Mouse (Mus musculus) kidney, postnatal 10 days (tissue): ENCODE results near the gene Cfap46.

Experiments used
- DNase-seq: peaks from one replicate; pipeline ENCODE4 v3.0.0; 2021; ENCODE audit warnings: mixed read lengths

The Cfap46 gene

GRCm38 (mm10) chr7:139579261-139579905 lies 104.2 kb downstream of the Cfap46 start:
- no peak for DNase-seq

- no peak for DNase-seq
These were observed 107.4 kb downstream of the Cfap46 start for GRCm38 (mm10) chr7:139576064-139576686.

- no peak for DNase-seq
These were observed 111.0 kb downstream of the Cfap46 start for GRCm38 (mm10) chr7:139572665-139573064.

DNA sequence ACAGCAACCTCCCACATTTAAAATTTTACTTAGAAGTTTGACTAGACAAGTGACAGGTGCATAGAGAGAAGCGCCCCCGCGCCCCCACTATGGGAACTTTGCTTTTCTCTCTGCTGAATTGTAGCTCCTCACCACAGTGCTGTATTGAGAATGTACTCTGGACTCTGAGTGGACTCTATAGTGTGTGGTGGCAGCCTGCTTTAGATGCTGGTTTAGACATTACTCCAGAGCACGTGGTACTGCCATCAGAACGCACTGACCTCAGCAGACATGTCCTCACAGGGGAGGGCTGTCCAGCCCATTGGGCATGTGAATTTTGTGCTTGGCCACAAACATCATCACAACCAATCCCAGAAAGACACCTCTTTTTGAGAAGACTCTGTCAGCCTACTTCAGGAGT lies 112.8 kb downstream of the Cfap46 start:
- peak; percentile 24 for DNase-seq

GRCm38 (mm10) chr7:139566533-139566932 lies 117.1 kb downstream of the Cfap46 start:
- DNase-seq, result no peak

GRCm38 (mm10) chr7:139565998-139566397 lies 117.6 kb downstream of the Cfap46 start:
- DNase-seq, result peak; percentile 24

- no peak for DNase-seq
These were observed 119.5 kb downstream of the Cfap46 start for GRCm38 (mm10) chr7:139564161-139564560.

- no peak for DNase-seq
These were observed 120.2 kb downstream of the Cfap46 start for GRCm38 (mm10) chr7:139563425-139563824.

- DNase-seq, result peak; percentile 18
These were observed 124.0 kb downstream of the Cfap46 start for GRCm38 (mm10) chr7:139559659-139560058.

DNA sequence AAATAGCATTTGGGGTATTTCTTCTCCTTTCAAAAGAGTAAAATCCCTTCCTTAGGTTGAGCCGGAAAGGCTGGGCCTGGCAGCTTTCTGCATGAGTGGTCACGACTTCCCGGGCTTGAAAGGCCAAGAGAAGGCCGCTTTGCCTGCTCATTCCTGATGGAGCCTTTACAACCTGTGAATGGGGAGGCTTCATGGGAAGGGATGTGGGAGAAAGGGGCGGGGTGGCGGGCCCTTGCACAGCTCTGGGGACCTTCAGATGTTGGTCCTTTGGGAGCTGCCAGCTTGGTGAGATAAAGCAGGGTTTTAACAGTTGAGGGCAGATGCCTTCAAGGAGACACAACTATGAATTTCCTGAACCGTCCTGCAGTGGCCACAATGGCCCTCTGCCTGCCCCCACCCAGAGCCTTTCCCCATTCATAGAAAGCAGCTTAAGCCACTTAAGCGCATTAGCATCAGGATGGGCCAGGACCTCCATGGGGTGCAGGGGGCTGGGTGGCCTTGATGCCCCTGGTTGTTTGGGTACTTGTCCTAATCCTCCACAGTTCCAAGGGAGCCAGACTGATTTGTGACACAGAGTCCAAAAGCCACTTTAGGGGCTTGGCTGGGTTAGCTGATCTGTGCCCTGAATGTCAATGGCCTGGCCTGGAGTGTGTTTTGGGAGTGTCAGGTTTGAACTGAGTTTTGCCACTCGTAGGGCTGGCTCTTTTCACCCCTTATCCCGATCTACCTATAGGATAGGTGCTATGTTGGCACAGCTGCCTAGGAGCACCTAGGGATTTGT lies 126.7 kb downstream of the Cfap46 start:
- no peak for DNase-seq

DNA sequence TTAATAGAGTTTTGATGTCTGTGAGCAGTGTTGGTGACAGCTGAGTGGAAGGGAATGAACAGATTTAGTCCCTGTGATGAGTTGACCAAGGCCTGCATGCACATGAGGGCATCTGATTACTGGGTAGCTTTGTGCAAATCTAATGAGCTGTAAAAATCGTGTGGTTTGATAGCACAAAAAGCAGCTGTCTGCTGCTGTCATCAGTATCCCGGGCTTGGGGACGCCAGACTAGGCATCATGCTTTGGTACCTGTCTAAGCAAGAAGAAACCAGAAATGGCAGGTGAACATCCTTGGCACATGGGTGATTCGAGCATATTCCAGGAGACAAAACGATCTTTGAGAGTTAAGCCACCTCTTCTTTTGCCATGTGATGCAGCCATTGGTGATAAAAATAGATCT lies 127.3 kb downstream of the Cfap46 start:
- DNase-seq, result no peak

DNA sequence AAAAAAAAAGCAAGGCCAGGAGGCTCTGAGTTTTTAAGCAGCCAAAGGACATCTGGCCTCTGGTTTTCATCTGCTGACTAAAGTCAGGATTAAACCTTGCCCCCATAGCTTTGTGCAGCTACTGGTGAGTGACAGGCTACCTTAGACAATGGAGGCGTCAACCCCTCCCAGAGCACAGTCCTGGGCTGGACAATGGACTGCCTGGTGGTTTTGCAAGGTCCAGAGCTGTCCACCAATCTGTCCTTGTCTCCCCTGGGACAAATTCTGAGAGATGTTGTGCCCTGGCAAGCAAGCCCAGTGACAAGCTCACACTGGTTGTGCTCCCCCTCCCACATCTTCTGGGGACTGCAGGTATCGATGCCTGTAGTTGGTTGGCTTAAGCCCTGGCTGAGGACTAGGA lies 132.1 kb downstream of the Cfap46 start:
- DNase-seq, result no peak
